Mouse (Mus musculus) spleen, adult 2 months (tissue): ENCODE measurements around the gene Acot5.
"Not testable (repeated sequence)": the region's sequence is repeated elsewhere in the genome, so short reads cannot be mapped to it uniquely, and the experiment has no call there.

Source experiments
- CTCF ChIP-seq: fragments of 200-500 bp; IDR thresholded peaks from 2 replicates; pipeline ENCODE4 v1.5.1; 2011; ENCODE audit warnings: mild to moderate bottlenecking, inconsistent platforms; ENCODE audit not compliant: insufficient read depth, insufficient read length, insufficient replicate concordance; ENCODE audit errors: extremely low read depth
- POLR2A ChIP-seq: fragments of 200-500 bp; IDR thresholded peaks from 2 replicates; pipeline ENCODE4 v1.6.1; 2011; ENCODE audit warnings: low read depth, low read length, inconsistent platforms

GRCm38 (mm10) chr12:84033302-84033701 is 35.8 kb upstream of the Acot5 start:
- TF ChIP-seq CTCF, POLR2A: not testable (repeated sequence)
